Mouse (Mus musculus): Measurements from ENCODE around the gene Sgo2a. TPM values are rescaled to one million over a fixed set of nuclear protein-coding genes. Genes with fewer than 3 reads are reported as not detected.
"Not testable (repeated sequence)": the region's sequence is repeated elsewhere in the genome, so short reads cannot be mapped to it uniquely, and the experiment has no call there.

Sgo2a gene
- polyA plus RNA-seq, 1 experiment, result 12.4 TPM

DNA sequence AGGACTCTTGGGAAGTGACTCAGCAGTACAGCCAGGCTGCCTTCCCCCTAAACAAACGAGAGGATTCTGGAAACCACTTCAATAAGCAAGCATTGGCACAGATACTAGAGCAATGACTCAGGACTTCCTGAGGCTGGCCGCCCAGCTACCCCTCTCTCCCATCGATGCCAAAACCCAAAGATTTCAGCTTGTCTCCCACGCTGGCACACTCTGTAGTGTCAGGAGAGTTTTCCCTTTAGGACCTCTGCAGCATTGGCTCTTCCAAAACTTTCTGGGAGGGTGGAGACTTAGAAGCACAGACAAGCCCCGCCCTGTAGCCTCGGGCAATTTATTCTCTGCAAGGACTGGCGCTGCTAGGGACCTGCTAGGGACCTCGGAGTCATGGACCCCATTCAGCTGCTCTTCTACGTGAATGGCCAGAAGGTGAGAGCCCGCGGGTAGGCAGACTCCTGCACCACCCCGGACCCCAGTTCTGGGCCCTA, 33.9 kb downstream of the Sgo2a start, which contains the start of gene Aox1:
Gene Aox1 (plus strand): TSS at position 296 of the 482 bp plus-strand sequence.
- no peak for TF ChIP-seq POLR2A (IDR thresholded peaks at IDR 0.05; ENCODE audit: borderline replicate concordance, low read depth, low read length)
- TF ChIP-seq CTCF (IDR thresholded peaks at IDR 0.05; ENCODE audit: low read depth, low read length), result no peak
- no peak within 1 kb of the TSS; the same call in 1 of the 2 replicates for H3K27ac ChIP-seq (ENCODE audit: insufficient read depth, low read depth, low read length)
- H3K4me3 ChIP-seq (ENCODE audit: insufficient read depth, low read length), result peak within 1 kb of the TSS; percentile 15
- H3K4me1 ChIP-seq (ENCODE audit: control insufficient read depth, insufficient read depth, low read length), result peaks cover 16% of the 10 kb centered on the region

GRCm38 (mm10) chr1:58030156-58030871, 34.5 kb downstream of the Sgo2a start:
- TF ChIP-seq POLR2A (IDR thresholded peaks at IDR 0.05; ENCODE audit: borderline replicate concordance, low read depth, low read length) (no peak), CTCF (IDR thresholded peaks at IDR 0.05; ENCODE audit: low read depth, low read length) (no peak)
- Histone ChIP-seq H3K4me3 (ENCODE audit: insufficient read depth, low read length) (no peak overlapping the region), H3K4me1 (ENCODE audit: control insufficient read depth, insufficient read depth, low read length) (peaks cover 16% of the 10 kb centered on the region), H3K27ac (ENCODE audit: insufficient read depth, low read depth, low read length) (no peak overlapping the region)

DNA sequence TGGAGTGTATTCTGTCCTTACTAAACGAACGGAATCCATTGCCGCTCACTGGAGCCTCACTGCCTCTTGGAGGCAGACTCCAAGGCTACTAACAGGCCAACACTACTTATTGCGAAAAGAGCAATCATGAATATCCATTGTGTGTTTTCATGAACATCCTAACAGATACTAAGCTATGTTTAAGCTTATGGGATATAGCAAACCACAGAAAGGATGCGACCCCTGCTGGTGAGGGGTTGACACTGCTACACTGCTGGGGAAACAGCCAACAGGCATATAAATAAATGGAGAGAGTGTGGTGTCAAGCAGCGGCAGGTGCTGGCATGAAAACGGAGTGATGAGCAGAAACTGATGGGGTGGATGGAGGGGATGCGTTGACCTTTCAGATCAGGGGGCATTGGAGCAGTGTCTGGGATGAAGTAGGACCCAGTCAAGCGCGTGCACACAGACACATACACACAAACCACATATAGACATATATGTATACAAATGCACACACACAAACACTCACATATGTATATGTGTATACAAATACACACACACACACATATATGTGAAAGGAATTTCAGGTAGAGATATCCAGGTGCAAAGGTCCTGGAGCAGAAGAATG, 35.5 kb downstream of the Sgo2a start:
- Histone ChIP-seq H3K4me3 (ENCODE audit: insufficient read depth, low read length) (no peak overlapping the region), H3K4me1 (ENCODE audit: control insufficient read depth, insufficient read depth, low read length) (peaks cover 16% of the 10 kb centered on the region), H3K27ac (ENCODE audit: insufficient read depth, low read depth, low read length) (no peak overlapping the region)
- TF ChIP-seq POLR2A (IDR thresholded peaks at IDR 0.05; ENCODE audit: borderline replicate concordance, low read depth, low read length), result no peak
- TF ChIP-seq CTCF (IDR thresholded peaks at IDR 0.05; ENCODE audit: low read depth, low read length), result peak; percentile 79; the same call in 1 of the 2 replicates

DNA sequence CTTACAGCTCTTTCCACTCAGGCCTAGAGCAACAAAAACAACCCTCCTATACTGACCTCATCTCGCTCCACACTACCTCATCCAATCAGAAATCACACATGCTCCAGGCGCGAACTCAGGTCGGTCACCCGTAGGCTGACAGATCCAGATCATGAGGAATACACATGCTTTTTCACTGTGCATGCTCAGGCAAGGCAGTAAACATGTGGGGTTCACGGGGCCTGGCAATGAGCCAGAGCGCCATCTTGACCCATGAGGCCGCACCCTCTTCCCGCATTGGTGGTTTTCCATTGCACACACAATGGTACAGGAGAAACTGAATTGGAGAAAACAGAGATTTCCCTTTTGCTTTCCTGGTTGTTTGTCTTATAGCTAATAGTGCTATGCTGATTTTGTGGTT, 41.5 kb downstream of the Sgo2a start:
- H3K4me1 ChIP-seq (ENCODE audit: control insufficient read depth, insufficient read depth, low read length), result peaks cover 11% of the 10 kb centered on the region
- not testable (repeated sequence) for H3K27ac ChIP-seq (ENCODE audit: insufficient read depth, low read depth, low read length); H3K4me3 ChIP-seq (ENCODE audit: insufficient read depth, low read length)

- H3K4me3 ChIP-seq (ENCODE audit: insufficient read depth, low read length), result no peak overlapping the region
- no peaks in the 10 kb centered on the region for H3K4me1 ChIP-seq (ENCODE audit: control insufficient read depth, insufficient read depth, low read length)
- TF ChIP-seq POLR2A (IDR thresholded peaks at IDR 0.05; ENCODE audit: borderline replicate concordance, low read depth, low read length) (no peak), CTCF (IDR thresholded peaks at IDR 0.05; ENCODE audit: low read depth, low read length) (no peak)
- no peak overlapping the region for H3K27ac ChIP-seq (ENCODE audit: insufficient read depth, low read depth, low read length)
Measured at GRCm38 (mm10) chr1:58045076-58045475, 49.3 kb downstream of the Sgo2a start.

- Histone ChIP-seq H3K4me3 (ENCODE audit: insufficient read depth, low read length) (no peak overlapping the region), H3K4me1 (ENCODE audit: control insufficient read depth, insufficient read depth, low read length) (no peaks in the 10 kb centered on the region), H3K27ac (ENCODE audit: insufficient read depth, low read depth, low read length) (no peak overlapping the region)
- TF ChIP-seq CTCF (IDR thresholded peaks at IDR 0.05; ENCODE audit: low read depth, low read length) (no peak), POLR2A (IDR thresholded peaks at IDR 0.05; ENCODE audit: borderline replicate concordance, low read depth, low read length) (no peak)
Measured at GRCm38 (mm10) chr1:58045546-58045945, 49.8 kb downstream of the Sgo2a start.

- Histone ChIP-seq H3K4me3 (ENCODE audit: insufficient read depth, low read length) (no peak overlapping the region), H3K4me1 (ENCODE audit: control insufficient read depth, insufficient read depth, low read length) (no peaks in the 10 kb centered on the region), H3K27ac (ENCODE audit: insufficient read depth, low read depth, low read length) (no peak overlapping the region)
- no peak for TF ChIP-seq CTCF (IDR thresholded peaks at IDR 0.05; ENCODE audit: low read depth, low read length)
- no peak for TF ChIP-seq POLR2A (IDR thresholded peaks at IDR 0.05; ENCODE audit: borderline replicate concordance, low read depth, low read length)
Measured at GRCm38 (mm10) chr1:58046721-58047290, 51.0 kb downstream of the Sgo2a start.

GRCm38 (mm10) chr1:58049126-58049525, 53.4 kb downstream of the Sgo2a start:
- Histone ChIP-seq H3K4me3 (ENCODE audit: insufficient read depth, low read length) (no peak overlapping the region), H3K4me1 (ENCODE audit: control insufficient read depth, insufficient read depth, low read length) (no peaks in the 10 kb centered on the region), H3K27ac (ENCODE audit: insufficient read depth, low read depth, low read length) (no peak overlapping the region)
- TF ChIP-seq CTCF (IDR thresholded peaks at IDR 0.05; ENCODE audit: low read depth, low read length) (no peak), POLR2A (IDR thresholded peaks at IDR 0.05; ENCODE audit: borderline replicate concordance, low read depth, low read length) (no peak)

DNA sequence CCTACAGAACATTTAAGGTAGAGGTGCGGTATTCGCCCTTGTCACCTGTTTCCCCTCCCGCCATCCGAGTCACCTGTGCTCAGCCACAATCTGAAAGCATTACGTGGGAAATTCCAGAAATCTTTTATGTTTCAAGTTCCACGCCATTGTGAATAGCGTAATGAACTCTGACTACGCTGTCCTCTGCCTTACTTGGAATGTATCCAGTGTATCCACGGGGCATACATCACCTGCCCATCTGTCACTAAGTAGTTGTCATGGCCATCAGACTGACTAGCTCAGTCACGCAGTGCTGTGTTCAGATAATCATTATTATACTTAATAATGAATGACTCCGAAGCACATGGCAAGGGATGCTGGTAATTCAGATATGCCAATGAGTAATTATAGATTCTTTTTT, 59.8 kb downstream of the Sgo2a start:
- Histone ChIP-seq H3K27ac (ENCODE audit: insufficient read depth, low read depth, low read length) (no peak overlapping the region), H3K4me3 (ENCODE audit: insufficient read depth, low read length) (no peak overlapping the region), H3K4me1 (ENCODE audit: control insufficient read depth, insufficient read depth, low read length) (no peaks in the 10 kb centered on the region)
- no peak for TF ChIP-seq CTCF (IDR thresholded peaks at IDR 0.05; ENCODE audit: low read depth, low read length)
- TF ChIP-seq POLR2A (IDR thresholded peaks at IDR 0.05; ENCODE audit: borderline replicate concordance, low read depth, low read length), result no peak

All from bone marrow macrophage, adult 2 months (primary cell).